Mouse (Mus musculus): ENCODE results near the gene Cdca5. TPM values are rescaled to one million over a fixed set of nuclear protein-coding genes. Genes with fewer than 3 reads are reported as not detected.

Cdca5 gene
- polyA plus RNA-seq, 2 experiments from 2014 or later: 6.7 to 9.3 TPM

Other genes starting within 250 kb of the Cdca5 start
- 10 to 100 TPM; 70.6 to 78.6 TPM for gene Frmd8, start 209.7 kb upstream of the Cdca5 start, polyA plus RNA-seq (2017; shearing (Covaris generic))
- gene Slc25a45, start 207.2 kb upstream of the Cdca5 start, polyA plus RNA-seq (2017; shearing (Covaris generic)): 10 to 100 TPM; 43.3 to 60.2 TPM
- under 1 TPM; 0.29 to 0.58 TPM for gene Tigd3, start 190.8 kb upstream of the Cdca5 start, polyA plus RNA-seq (2017; shearing (Covaris generic))
- gene Dpf2, start 172.0 kb upstream of the Cdca5 start, polyA plus RNA-seq (2017; shearing (Covaris generic)): 100 to 1,000 TPM; 123 to 178 TPM
- gene Cdc42ep2, start 160.2 kb upstream of the Cdca5 start, polyA plus RNA-seq (2017; shearing (Covaris generic)): under 1 TPM in 1 of 2 experiments, not detected in 1; 0.25 TPM
- gene Pola2, start 120.8 kb upstream of the Cdca5 start, polyA plus RNA-seq (2017; shearing (Covaris generic)): 10 to 100 TPM; 16.5 to 17.5 TPM
- not detected for gene Slc22a20, start 98.8 kb upstream of the Cdca5 start, polyA plus RNA-seq (2017; shearing (Covaris generic))
- gene Capn1, start 69.1 kb upstream of the Cdca5 start, polyA plus RNA-seq (2017; shearing (Covaris generic)): 10 to 100 TPM; 48.8 to 56.7 TPM
- 10 to 100 TPM; 12.2 to 15.7 TPM for gene Syvn1, start 38.4 kb upstream of the Cdca5 start, polyA plus RNA-seq (2017; shearing (Covaris generic))
- gene Mrpl49, start 27.2 kb upstream of the Cdca5 start, polyA plus RNA-seq (2017; shearing (Covaris generic)): 10 to 100 TPM; 31.3 to 38.5 TPM
- gene Fau, start 27.1 kb upstream of the Cdca5 start, polyA plus RNA-seq (2017; shearing (Covaris generic)): 1,000 to 10,000 TPM; 2,454 to 3,437 TPM
- gene Znhit2, start 23.8 kb upstream of the Cdca5 start, polyA plus RNA-seq (2017; shearing (Covaris generic)): 10 to 100 TPM; 10.3 to 11.0 TPM
- 1 to 10 TPM; 5.4 to 9.2 TPM for gene Tm7sf2, start 16.6 kb upstream of the Cdca5 start, polyA plus RNA-seq (2017; shearing (Covaris generic))
- gene Vps51, start 7.8 kb upstream of the Cdca5 start, polyA plus RNA-seq (2017; shearing (Covaris generic)): 10 to 100 TPM; 34.1 to 34.6 TPM
- gene Tmem262, start 5.0 kb upstream of the Cdca5 start, polyA plus RNA-seq (2017; shearing (Covaris generic)): not detected
- gene Gm28374, start 2.7 kb upstream of the Cdca5 start, polyA plus RNA-seq (2017; shearing (Covaris generic)): under 1 TPM in 1 of 2 experiments, not detected in 1; 0.69 TPM
- gene Zfpl1, start within 50 bp of the Cdca5 start, polyA plus RNA-seq (2017; shearing (Covaris generic)): 10 to 100 TPM; 26.9 to 43.8 TPM
- not detected for gene AC131692.1, start 9.4 kb downstream of the Cdca5 start, polyA plus RNA-seq (2017; shearing (Covaris generic))
- not detected for gene Naaladl1, start 20.8 kb downstream of the Cdca5 start, polyA plus RNA-seq (2017; shearing (Covaris generic))
- 1 to 10 TPM; 2.5 to 2.6 TPM for gene Sac3d1, start 33.7 kb downstream of the Cdca5 start, polyA plus RNA-seq (2017; shearing (Covaris generic))
- gene Snx15, start 43.3 kb downstream of the Cdca5 start, polyA plus RNA-seq (2017; shearing (Covaris generic)): 10 to 100 TPM; 17.4 to 25.2 TPM
- gene Batf2, start 56.0 kb downstream of the Cdca5 start, polyA plus RNA-seq (2017; shearing (Covaris generic)): not detected
- 10 to 100 TPM; 16.9 to 20.1 TPM for gene Arl2, start 56.6 kb downstream of the Cdca5 start, polyA plus RNA-seq (2017; shearing (Covaris generic))
- gene Majin, start 99.4 kb downstream of the Cdca5 start, polyA plus RNA-seq (2017; shearing (Covaris generic)): under 1 TPM in 1 of 2 experiments, not detected in 1; 0.60 TPM
- not detected for gene Gpha2, start 141.4 kb downstream of the Cdca5 start, polyA plus RNA-seq (2017; shearing (Covaris generic))
- gene Ppp2r5b, start 150.9 kb downstream of the Cdca5 start, polyA plus RNA-seq (2017; shearing (Covaris generic)): 1 to 10 TPM; 1.4 to 1.5 TPM
- 10 to 100 TPM in 1 of 2 experiments, 1 to 10 TPM in 1; 7.4 to 17.2 TPM for gene Atg2a, start 156.7 kb downstream of the Cdca5 start, polyA plus RNA-seq (2017; shearing (Covaris generic))
- 10 to 100 TPM; 11.0 to 15.2 TPM for gene Ehd1, start 191.7 kb downstream of the Cdca5 start, polyA plus RNA-seq (2017; shearing (Covaris generic))
- gene Cdc42bpg, start 221.5 kb downstream of the Cdca5 start, polyA plus RNA-seq (2017; shearing (Covaris generic)): under 1 TPM; 0.11 to 0.17 TPM
- gene Men1, start 250.0 kb downstream of the Cdca5 start, polyA plus RNA-seq (2017; shearing (Covaris generic)): 10 to 100 TPM; 13.9 to 19.1 TPM

Measured in activated CD4-positive, CD25-positive, alpha-beta regulatory T cell, adult 4 months (primary cell).